Mouse (Mus musculus): ENCODE data around the gene Agbl5.

DNA sequence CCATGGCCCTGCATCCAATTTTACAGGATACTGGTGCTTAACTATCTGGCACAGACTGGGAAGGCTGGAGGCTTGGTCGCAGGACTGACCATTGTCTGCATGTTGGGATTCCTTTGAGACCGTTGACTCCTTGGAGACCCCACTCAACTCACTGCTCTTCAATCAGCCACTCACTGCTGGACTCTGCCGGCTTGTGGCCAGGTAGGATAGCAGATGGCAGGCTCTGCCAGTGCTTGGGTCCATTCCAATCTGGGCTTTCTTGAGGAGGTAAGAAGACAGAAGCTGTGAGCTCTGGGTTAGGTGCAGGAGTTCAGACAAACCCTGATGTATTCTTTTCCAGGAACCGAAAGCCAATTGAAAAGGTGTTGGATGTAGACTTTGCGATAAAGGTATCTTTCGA lies 65.6 kb downstream of the Agbl5 start:
- TF ChIP-seq GATA1 (IDR thresholded peaks at IDR 0.05; ENCODE audit: low read length) (no peak), TAL1 (IDR thresholded peaks at IDR 0.05; ENCODE audit: low read length) (no peak)

All from erythroblast, embryonic 14.5 days (primary cell).